Mouse (Mus musculus): Measurements from ENCODE around the gene A730049H05Rik.

The A730049H05Rik gene

DNA sequence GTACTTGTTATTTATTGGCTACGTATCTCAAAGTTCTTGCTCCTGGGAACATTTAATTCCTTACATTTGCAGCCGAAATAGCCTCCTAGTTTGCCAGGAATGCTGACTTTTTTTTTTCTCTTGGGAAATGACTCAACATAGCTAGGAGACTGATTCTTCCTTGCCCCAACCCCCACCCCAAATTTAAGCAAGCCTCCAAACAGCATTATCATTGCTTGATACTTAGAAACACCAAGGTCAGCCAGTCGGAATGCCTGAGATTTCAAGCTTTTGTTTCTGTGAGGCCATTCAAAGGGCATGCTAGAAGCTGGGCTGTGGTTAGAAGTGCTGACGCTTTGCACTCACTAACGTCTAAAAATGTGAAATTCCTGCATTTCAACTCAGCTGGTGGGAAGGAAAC is 11.1 kb downstream of the A730049H05Rik start:
- DNase-seq (ENCODE audit: low read depth, low spot score): no peak

GRCm38 (mm10) chr6:92829148-92829547 is 12.9 kb downstream of the A730049H05Rik start:
- DNase-seq (ENCODE audit: low read depth, low spot score): no peak

DNA sequence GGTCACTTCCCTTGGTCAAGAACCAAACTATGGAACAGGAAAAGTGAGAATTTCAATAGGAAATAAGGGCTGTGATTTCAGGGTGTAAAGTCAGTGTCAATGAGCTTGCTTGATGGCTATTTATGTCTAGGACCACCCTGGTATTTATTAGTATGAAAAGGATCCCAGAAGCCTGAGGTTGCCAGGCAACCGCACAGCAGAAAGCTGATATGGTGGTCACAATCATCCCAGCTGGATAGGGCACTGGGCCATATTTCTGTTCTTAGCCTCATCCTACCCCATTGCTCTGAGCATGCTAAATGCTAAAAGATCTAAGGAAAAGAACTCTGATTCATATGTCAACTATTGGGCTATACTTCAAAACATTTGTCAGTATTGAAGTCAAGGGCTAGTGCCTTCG is 14.8 kb downstream of the A730049H05Rik start:
- DNase-seq (ENCODE audit: low read depth, low spot score): no peak

- DNase-seq (ENCODE audit: low read depth, low spot score): no peak
These were observed 25.7 kb downstream of the A730049H05Rik start for GRCm38 (mm10) chr6:92842000-92842399.

DNA sequence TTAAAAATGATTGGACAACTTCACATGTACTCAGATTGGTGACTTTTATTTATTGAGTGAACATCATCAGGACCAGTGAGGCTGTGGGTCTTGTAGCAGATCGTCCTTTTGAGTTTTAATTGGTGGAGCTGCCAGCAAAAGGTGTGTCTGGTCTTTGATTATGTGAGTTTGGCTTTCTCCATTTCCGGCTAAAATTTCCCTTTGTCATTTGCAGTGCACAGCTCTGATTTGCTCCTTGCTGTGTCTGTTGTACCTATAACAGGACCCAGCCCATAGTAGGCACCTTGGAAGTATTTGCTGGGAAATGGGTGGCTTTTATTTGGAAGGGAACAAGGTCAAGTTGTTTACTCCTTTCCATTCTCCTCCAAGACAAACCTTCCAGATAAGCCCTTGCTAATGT is 27.2 kb downstream of the A730049H05Rik start:
- DNase-seq (ENCODE audit: low read depth, low spot score): peak; percentile 22

DNA sequence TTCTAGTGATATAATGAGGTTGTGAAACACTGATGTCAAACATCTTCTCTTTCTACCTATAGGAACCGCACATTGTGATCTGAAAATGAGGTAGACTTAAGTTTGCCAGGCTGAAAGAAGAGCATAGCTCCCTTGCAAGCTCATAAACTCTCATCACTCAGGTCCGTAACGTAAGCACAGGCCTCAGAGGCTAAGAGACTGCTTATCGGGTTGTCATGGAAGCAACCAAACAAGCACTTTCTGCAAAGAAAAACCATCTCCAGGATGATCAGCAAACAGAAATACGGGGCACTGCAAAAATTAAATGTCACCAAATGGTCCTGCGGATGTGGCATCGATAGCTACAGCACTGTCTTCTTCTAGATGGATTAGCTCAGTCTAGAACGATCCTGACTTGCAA is 29.6 kb downstream of the A730049H05Rik start:
- DNase-seq (ENCODE audit: low read depth, low spot score): no peak

GRCm38 (mm10) chr6:92846614-92847013 is 30.3 kb downstream of the A730049H05Rik start:
- DNase-seq (ENCODE audit: low read depth, low spot score): no peak

- DNase-seq (ENCODE audit: low read depth, low spot score): no peak
These were observed 32.9 kb downstream of the A730049H05Rik start for GRCm38 (mm10) chr6:92849208-92849607.

DNA sequence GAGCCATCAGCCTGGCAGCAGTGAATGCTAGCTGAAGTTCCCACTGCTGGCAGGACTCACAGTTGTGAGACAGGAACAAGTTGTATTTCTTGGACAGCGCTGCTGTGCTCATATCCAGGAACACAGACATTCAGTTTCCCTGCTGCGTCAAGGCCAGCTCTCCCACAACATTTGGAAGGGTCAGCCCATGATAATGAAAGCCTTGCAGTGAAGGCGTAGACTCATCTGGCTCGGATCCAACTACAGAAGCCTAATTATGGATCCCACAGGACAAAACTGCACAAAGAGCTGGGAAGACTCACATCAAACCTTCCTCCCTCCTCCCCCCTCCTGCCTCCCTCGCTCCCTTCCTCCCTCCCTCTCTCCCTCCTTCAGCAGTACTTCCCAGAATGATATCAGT is 34.0 kb downstream of the A730049H05Rik start:
- DNase-seq (ENCODE audit: low read depth, low spot score): no peak

DNA sequence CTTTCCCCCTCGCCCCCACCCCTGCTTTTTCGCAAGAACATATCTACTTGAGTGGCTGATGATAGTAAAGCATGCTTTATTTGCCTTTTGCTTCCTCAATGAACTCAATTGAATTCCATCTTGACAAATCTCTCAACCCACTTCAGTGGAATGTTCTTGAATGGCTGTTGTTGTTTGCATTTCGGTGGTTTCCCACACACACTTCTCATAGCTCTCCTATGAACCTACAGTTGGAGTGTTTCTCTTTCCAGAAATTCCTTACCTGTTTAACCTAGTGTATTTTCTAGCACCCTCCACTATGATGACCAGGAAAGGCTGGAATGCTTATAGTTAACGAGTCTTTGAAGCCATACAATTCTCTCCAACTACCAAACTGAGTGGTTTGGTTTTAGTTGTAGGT is 38.6 kb downstream of the A730049H05Rik start:
- no peak for DNase-seq (ENCODE audit: low read depth, low spot score)

GRCm38 (mm10) chr6:92857761-92858160 is 41.5 kb downstream of the A730049H05Rik start:
- DNase-seq (ENCODE audit: low read depth, low spot score): no peak

DNA sequence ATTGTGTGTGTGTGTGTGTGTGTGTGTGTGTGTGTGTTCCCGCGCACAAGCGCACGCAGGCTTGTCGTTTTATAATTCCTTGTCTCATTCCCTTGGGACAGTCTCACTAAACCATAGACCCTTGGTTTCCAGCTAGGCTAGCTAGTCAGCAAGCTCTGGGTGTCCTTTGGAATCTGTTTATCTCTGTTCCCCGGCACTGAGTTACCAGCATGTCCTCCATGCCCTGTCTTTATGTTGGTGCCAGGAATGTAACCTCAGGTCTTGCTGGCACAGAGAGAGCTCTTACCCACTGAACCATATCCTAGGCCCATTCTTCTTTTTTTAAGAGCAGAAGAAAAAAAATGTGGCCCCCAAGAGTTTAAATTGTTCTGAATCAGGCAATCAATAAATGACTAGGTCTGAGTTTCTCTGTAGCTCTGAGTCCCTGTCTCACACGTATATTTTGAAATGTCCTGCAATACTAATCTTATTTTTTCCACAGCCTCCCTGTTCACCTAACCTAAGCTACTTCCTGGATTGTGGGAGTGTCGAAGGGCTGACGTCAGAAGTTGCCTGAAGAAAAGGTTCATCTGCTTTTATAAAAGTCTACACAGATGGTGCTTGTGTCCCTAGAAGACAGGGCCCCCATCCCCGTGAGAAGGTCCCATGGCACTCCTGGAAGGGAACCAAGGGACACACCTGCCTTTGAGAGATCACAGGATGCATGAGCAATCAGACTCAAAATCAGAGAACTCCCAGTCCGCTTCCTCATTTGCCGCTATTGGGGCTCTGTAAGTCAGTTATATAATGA is 42.6 kb downstream of the A730049H05Rik start:
- DNase-seq (ENCODE audit: low read depth, low spot score): no peak

- DNase-seq (ENCODE audit: low read depth, low spot score): no peak
These were observed 44.1 kb downstream of the A730049H05Rik start for GRCm38 (mm10) chr6:92860285-92860912.

DNA sequence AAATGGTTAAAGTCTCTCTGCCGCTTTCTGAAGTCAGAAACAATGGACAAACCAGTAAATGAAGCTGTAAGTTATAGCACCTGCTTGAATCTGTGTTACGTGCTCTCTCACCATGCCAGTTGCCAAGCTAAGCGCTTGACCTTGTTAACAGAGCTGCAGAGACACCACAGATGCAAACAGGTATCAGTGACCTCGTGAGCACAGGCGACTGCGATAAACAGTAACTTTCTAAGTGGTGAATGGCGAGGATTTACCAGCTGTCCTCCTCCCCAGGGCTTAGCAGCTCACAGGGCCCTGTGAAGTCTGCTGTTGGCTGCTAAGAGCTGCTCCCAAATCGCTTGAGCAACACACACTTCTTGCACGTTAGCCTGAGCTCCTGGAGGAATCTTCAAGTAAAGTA is 46.3 kb downstream of the A730049H05Rik start:
- DNase-seq (ENCODE audit: low read depth, low spot score): no peak

- no peak for DNase-seq (ENCODE audit: low read depth, low spot score)
These were observed 52.9 kb downstream of the A730049H05Rik start, which contains the start of gene Gm15737 for GRCm38 (mm10) chr6:92869089-92869581. TSS of gene Gm15737 (plus strand) at chr6:92869357.

DNA sequence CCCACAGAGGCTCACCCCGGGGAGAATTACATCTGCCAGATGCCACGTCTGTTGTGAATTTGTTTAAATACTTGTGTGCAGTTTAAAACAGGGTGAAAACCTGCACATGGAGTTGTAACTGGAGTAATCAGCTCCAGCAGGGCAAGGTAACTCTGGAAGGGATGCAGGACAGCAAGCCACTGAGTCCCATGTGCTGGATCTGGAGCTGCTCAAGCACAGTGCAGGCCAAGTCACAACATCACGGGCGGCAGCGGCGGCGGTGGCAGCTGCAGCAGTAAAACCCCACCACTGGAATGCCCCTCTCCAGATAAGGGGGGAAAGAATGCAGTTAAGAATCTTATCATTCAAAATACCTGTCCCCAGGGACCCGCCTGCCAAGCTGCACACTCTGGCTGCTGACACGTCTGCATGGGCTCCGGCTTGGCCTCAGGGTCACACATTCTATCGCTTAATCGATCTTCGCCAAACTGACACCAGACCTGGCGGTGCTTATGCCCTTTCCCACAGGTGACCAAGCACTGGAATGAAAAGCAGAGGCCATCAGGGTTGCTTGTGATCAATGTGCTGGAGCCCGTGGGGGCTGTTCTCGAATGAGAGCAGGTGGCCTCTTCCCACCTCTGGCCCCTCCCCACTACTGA is 53.4 kb downstream of the A730049H05Rik start:
- DNase-seq (ENCODE audit: low read depth, low spot score): no peak

DNA sequence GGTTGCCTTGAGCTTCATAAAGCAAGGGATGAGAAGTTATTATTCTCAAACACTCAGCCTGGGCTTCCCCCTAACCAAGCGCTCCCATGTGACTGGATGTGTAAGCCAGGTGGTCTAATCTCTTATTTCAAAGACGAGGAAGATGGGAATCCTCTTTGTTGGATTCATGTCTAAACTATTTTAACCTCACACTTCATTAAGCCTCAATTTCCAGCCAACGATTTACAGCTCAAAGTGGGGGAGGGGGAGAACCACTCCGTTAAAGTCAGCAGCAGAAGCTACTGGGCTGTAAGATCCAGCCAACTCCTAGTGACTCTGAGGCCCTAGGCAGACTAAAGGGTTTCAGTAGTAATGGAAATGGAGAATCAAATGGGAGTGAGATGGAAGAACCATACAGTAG is 55.5 kb downstream of the A730049H05Rik start:
- DNase-seq (ENCODE audit: low read depth, low spot score): no peak

DNA sequence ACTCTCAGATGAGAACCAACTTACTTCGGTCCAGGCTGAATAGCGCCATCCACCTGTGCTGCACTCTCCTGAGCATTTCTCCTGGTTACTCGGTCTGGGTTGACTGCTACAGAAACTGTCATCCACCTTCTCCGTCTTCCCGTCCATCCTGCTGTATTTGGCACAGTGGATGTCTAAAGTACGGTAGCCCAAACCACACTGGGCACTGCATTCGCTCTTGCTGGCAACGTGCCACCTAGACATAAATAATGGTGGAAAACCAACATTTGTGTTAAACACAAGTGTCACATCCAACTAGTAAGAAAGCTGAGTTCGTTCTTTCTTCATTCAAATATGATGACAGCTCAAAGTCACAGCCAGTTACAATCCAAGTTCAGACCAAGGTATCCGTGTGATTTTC is 56.5 kb downstream of the A730049H05Rik start:
- no peak for DNase-seq (ENCODE audit: low read depth, low spot score)

- no peak for DNase-seq (ENCODE audit: low read depth, low spot score)
These were observed 58.6 kb downstream of the A730049H05Rik start for GRCm38 (mm10) chr6:92874854-92875253.

- no peak for DNase-seq (ENCODE audit: low read depth, low spot score)
These were observed 59.1 kb downstream of the A730049H05Rik start for GRCm38 (mm10) chr6:92875340-92875739.

- DNase-seq (ENCODE audit: low read depth, low spot score): no peak
These were observed 59.8 kb downstream of the A730049H05Rik start for GRCm38 (mm10) chr6:92876121-92876520.

DNA sequence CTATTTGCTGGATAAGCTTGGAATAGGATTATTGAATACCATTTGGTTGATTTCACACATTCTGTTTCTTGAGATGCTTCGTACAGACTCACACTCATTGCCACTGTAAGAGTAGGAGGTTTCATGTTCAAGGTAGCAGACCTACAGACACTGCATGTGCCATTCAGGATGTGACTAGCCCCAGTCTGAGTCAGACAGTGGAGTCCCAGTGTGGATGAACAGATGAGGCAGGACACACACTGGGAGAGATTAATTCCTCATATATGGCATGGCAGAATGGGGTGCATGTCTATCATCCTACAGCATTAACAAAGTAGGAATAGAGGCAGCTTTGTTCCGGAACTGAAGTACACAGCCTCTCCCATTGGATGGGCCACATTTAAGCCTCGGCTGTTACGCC is 61.0 kb downstream of the A730049H05Rik start:
- no peak for DNase-seq (ENCODE audit: low read depth, low spot score)
